14 mouse cellular contexts compared by ENCODE assay signal in genomic region chr10:79820782-79821181, GRCm38 (mm10). TPM values are rescaled to one million over a fixed set of nuclear protein-coding genes. Genes with fewer than 3 reads are reported as not detected.
DNase-seq lines count a peak whose midpoint lies in the region; ATAC-seq lines count a peak whose summit lies in the region.
"Had no signal": no experiment of that assay in that cellular context is flagged by ENCODE, and none has a peak within 500 bp of the region (broad histone marks: within the 10 kb centered on the region; RNA-seq: fewer than 3 reads in every experiment).

Misp (plus strand) TSS chr10:79820989.

- no peak within 1 kb of the TSS for H3K9ac ChIP-seq in limb, embryonic 12.5 days (replicated peaks)

- intact Hi-C loops in heart, postnatal 36 days (cut with DNase I): no loop called here

- H3K4me1 ChIP-seq in limb, embryonic 12.5 days (replicated peaks): peaks cover 21% of the 10 kb centered on the region
- peaks cover 21% of the 10 kb centered on the region for H3K4me1 ChIP-seq in limb, embryonic 10.5 days

- no peak for DNase-seq in limb, embryonic 10.5 days (ENCODE audit: low spot score)
- peak; percentile 45 for DNase-seq in R1 (ENCODE audit: low read depth, low spot score)
- peak; percentile 48 to 68 for DNase-seq in kidney, adult 8-10 months
- peak; percentile 28 for DNase-seq in lung, postnatal 25 days (ENCODE audit: low spot score)
- DNase-seq in testis, postnatal 10 days (ENCODE audit: low spot score): no peak
- DNase-seq in heart, postnatal 36 days: no peak
- no peak for DNase-seq in right cerebral cortex, postnatal 4 days
- DNase-seq: gastrocnemius, postnatal 14 days; layer of hippocampus, adult 9-11 months; thymus, postnatal 4 days had no signal

- peak within 1 kb of the TSS; percentile 45; the same call in 1 of the 2 replicates for H3K27ac ChIP-seq in limb, embryonic 12.5 days
- H3K27ac ChIP-seq in limb, embryonic 10.5 days: no peak within 1 kb of the TSS
- H3K27ac ChIP-seq: midbrain, embryonic 13.5 days had no signal

- H3K4me3 ChIP-seq in limb, embryonic 12.5 days (replicated peaks): no peak within 1 kb of the TSS
- H3K4me3 ChIP-seq in limb, embryonic 10.5 days: no peak within 1 kb of the TSS
- H3K4me3 ChIP-seq: midbrain, embryonic 13.5 days had no signal

- ATAC-seq in limb, embryonic 12.5 days (ENCODE audit: insufficient number of reproducible peaks, insufficient read depth, low FRiP score, low TSS enrichment, low read depth): no peak
- ATAC-seq: midbrain, embryonic 13.5 days had no signal

- WGBS in limb, embryonic 12.5 days: 56% methylated on average over 11 of the region's 11 CpGs
- 62% methylated on average over 11 of the region's 11 CpGs for WGBS in limb, embryonic 10.5 days

- H3K4me2 ChIP-seq in limb, embryonic 12.5 days: no peak within 1 kb of the TSS

- H3K27me3 ChIP-seq in limb, embryonic 12.5 days: no peaks in the 10 kb centered on the region
- H3K27me3 ChIP-seq in limb, embryonic 10.5 days (ENCODE audit: low read depth, poor library complexity, severe bottlenecking): no peaks in the 10 kb centered on the region
- H3K27me3 ChIP-seq: midbrain, embryonic 13.5 days had no signal

- H3K9me3 ChIP-seq in limb, embryonic 12.5 days: no peaks in the 10 kb centered on the region
- H3K9me3 ChIP-seq in limb, embryonic 10.5 days (replicated peaks): no peaks in the 10 kb centered on the region
- H3K9me3 ChIP-seq: midbrain, embryonic 13.5 days had no signal

- H3K36me3 ChIP-seq in limb, embryonic 12.5 days: peaks cover 48% of the 10 kb centered on the region
- peaks cover 51% of the 10 kb centered on the region for H3K36me3 ChIP-seq in limb, embryonic 10.5 days

RNA-seq across cellular contexts. Expression of gene Misp, which starts in this region (rescaled TPM):
- polyA plus RNA-seq in limb, embryonic 12.5 days (2016; fragmentation: Nextera tagmentation; extraction: Ambion mirVana): 0.28 and 0.67 TPM in 2 replicates
- polyA plus RNA-seq in limb, embryonic 10.5 days (2016; fragmentation: Nextera tagmentation; extraction: Ambion mirVana): 0.60 TPM in 1 of 2 replicates, not detected in the other
- total RNA-seq in heart, postnatal 36 days (2021): under 1 TPM in 1 of 2 experiments, not detected in 1; 0.62 TPM
- total RNA-seq: common myeloid progenitor, adult 5-6 weeks had no signal
- polyA plus RNA-seq: C2C12 had no signal

Comparison
In these comparisons a context has a peak if more than half of its experiments do, and no peak if none do; other contexts are left out.
1. DNase-seq: peak in R1 (single experiment), kidney, adult 8-10 months (2 of 2) and lung, postnatal 25 days (single experiment); none in limb, embryonic 10.5 days (single experiment), testis, postnatal 10 days (single experiment), heart, postnatal 36 days (0 of 2) and right cerebral cortex, postnatal 4 days (single experiment).